9 mouse cellular contexts compared by ENCODE assay signal in genomic region chr1:59409585-59410160, GRCm38 (mm10).
A peak's percentile ranks its signal among the peaks of the same experiment; 100 is the strongest.
DNase-seq lines count a peak whose midpoint lies in the region; ATAC-seq and TF ChIP-seq lines count a peak whose summit lies in the region.
"Had no signal": no experiment of that assay in that cellular context is flagged by ENCODE, and none has a peak within 500 bp of the region (broad histone marks: within the 10 kb centered on the region; RNA-seq: fewer than 3 reads in every experiment).

No protein-coding gene starts in this region.

- TF ChIP-seq POLR2A in MEL (IDR thresholded peaks at IDR 0.05; ENCODE audit: control insufficient read depth in 1 of 2, insufficient read depth in 1 of 2, low read depth in 1 of 2, low read length in 2 of 2, poor library complexity in 1 of 2), result no peak

- 15% methylated on average over 8 of the region's 8 CpGs for WGBS in kidney, embryonic 15.5 days
- 7% methylated on average over 8 of the region's 8 CpGs for WGBS in embryonic facial prominence, embryonic 14.5 days
- 9% methylated on average over 8 of the region's 8 CpGs for WGBS in limb, embryonic 13.5 days
- 58% methylated on average over 8 of the region's 8 CpGs for WGBS in forebrain, embryonic 14.5 days
- WGBS in midbrain, embryonic 16.5 days, result 43% methylated on average over 8 of the region's 8 CpGs

- H3K27ac ChIP-seq in kidney, embryonic 15.5 days, result peak overlapping the region; percentile 58
- no peak overlapping the region for H3K27ac ChIP-seq in MEL (ENCODE audit: control insufficient read depth, low read depth, low read length)
- H3K27ac ChIP-seq in embryonic facial prominence, embryonic 14.5 days (replicated peaks; ENCODE audit: low read depth, low read length), result peak overlapping the region; percentile 42; the same call in 1 of the 2 replicates
- H3K27ac ChIP-seq in limb, embryonic 13.5 days, result peak overlapping the region; percentile 40
- H3K27ac ChIP-seq in forebrain, embryonic 14.5 days (ENCODE audit: low read depth, low read length), result no peak overlapping the region
- H3K27ac ChIP-seq in midbrain, embryonic 16.5 days (ENCODE audit: low read length), result no peak overlapping the region
- H3K27ac ChIP-seq: forebrain, embryonic 12.5 days had no signal

- ATAC-seq in kidney, embryonic 15.5 days (replicated peaks; ENCODE audit: low FRiP score), result 0 out of 2 replicates have a peak, but pooled peaks have one; percentile 22
- ATAC-seq in embryonic facial prominence, embryonic 14.5 days (ENCODE audit: low read depth), result peak; percentile 38; the same call in 1 of the 2 replicates
- ATAC-seq in limb, embryonic 13.5 days (ENCODE audit: low FRiP score, low read depth), result peak; percentile 32; the same call in 1 of the 2 replicates
- no peak for ATAC-seq in forebrain, embryonic 14.5 days
- no peak for ATAC-seq in midbrain, embryonic 16.5 days
- ATAC-seq in granulocyte monocyte progenitor cell, adult 5-6 weeks (replicated peaks; ENCODE audit: poor library complexity, severe bottlenecking), result no peak

- H3K4me1 ChIP-seq in kidney, embryonic 15.5 days, result peaks cover 8% of the 10 kb centered on the region
- H3K4me1 ChIP-seq in MEL (ENCODE audit: control insufficient read depth in 1 of 2, insufficient read depth in 2 of 2, low read length in 2 of 2), result peaks cover 5 to 19% of the 10 kb centered on the region in 2 experiments
- H3K4me1 ChIP-seq in embryonic facial prominence, embryonic 14.5 days (ENCODE audit: control insufficient read depth, insufficient read depth, low read length), result peaks cover 5% of the 10 kb centered on the region
- peaks cover 4% of the 10 kb centered on the region for H3K4me1 ChIP-seq in limb, embryonic 13.5 days
- H3K4me1 ChIP-seq in forebrain, embryonic 14.5 days (ENCODE audit: control insufficient read depth, insufficient read depth, low read length), result 0 out of 2 replicates have a peak, but pooled peaks cover under 1% of the 10 kb centered on the region
- no peaks in the 10 kb centered on the region for H3K4me1 ChIP-seq in midbrain, embryonic 16.5 days (ENCODE audit: control insufficient read depth, insufficient read depth, low read length)

- H3K36me3 ChIP-seq in kidney, embryonic 15.5 days, result no peaks in the 10 kb centered on the region
- peaks cover 0 to 7% of the 10 kb centered on the region in 2 experiments; a peak in 2 of 4 replicates for H3K36me3 ChIP-seq in MEL (ENCODE audit: control insufficient read depth in 1 of 2, insufficient read depth in 2 of 2, low read length in 2 of 2)
- no peaks in the 10 kb centered on the region for H3K36me3 ChIP-seq in embryonic facial prominence, embryonic 14.5 days (ENCODE audit: control insufficient read depth, insufficient read depth, low read length)
- H3K36me3 ChIP-seq in limb, embryonic 13.5 days, result no peaks in the 10 kb centered on the region
- no peaks in the 10 kb centered on the region for H3K36me3 ChIP-seq in forebrain, embryonic 14.5 days (ENCODE audit: control insufficient read depth, insufficient read depth, low read length)
- H3K36me3 ChIP-seq in midbrain, embryonic 16.5 days (ENCODE audit: control insufficient read depth, insufficient read depth, low read length), result no peaks in the 10 kb centered on the region
- H3K36me3 ChIP-seq: forebrain, embryonic 12.5 days had no signal

- no peak for TF ChIP-seq CTCF in MEL (IDR thresholded peaks at IDR 0.05 in 2 of 3, conservative IDR thresholded peaks at IDR 0.05 in 1 of 3; ENCODE audit: control insufficient read depth in 1 of 3, insufficient read depth in 1 of 3, low read depth in 2 of 3, low read length in 3 of 3, poor library complexity in 1 of 3, severe bottlenecking in 1 of 3)

- H3K4me3 ChIP-seq in kidney, embryonic 15.5 days (replicated peaks), result no peak overlapping the region
- H3K4me3 ChIP-seq in MEL (ENCODE audit: control insufficient read depth in 1 of 2, insufficient read depth in 1 of 2, low read depth in 2 of 2, low read length in 2 of 2), result 0 out of 4 replicates have a peak overlapping the region, but pooled peaks of 1 of the 2 experiments have one; percentile 29
- no peak overlapping the region for H3K4me3 ChIP-seq in embryonic facial prominence, embryonic 14.5 days (ENCODE audit: low read depth, low read length)
- H3K4me3 ChIP-seq in limb, embryonic 13.5 days, result no peak overlapping the region
- H3K4me3 ChIP-seq in forebrain, embryonic 14.5 days (ENCODE audit: low read depth, low read length), result no peak overlapping the region
- no peak overlapping the region for H3K4me3 ChIP-seq in midbrain, embryonic 16.5 days (ENCODE audit: low read depth, low read length)
- H3K4me3 ChIP-seq: forebrain, embryonic 12.5 days had no signal

- TF ChIP-seq RAD21 in MEL (IDR thresholded peaks at IDR 0.05; ENCODE audit: low read depth, low read length), result no peak

- H3K4me2 ChIP-seq in kidney, embryonic 15.5 days, result no peak overlapping the region
- no peak overlapping the region for H3K4me2 ChIP-seq in embryonic facial prominence, embryonic 14.5 days (ENCODE audit: low read depth, low read length)
- H3K4me2 ChIP-seq in limb, embryonic 13.5 days (replicated peaks), result no peak overlapping the region
- no peak overlapping the region for H3K4me2 ChIP-seq in forebrain, embryonic 14.5 days (ENCODE audit: low read length)
- H3K4me2 ChIP-seq in midbrain, embryonic 16.5 days (ENCODE audit: low read length), result no peak overlapping the region
- H3K4me2 ChIP-seq: forebrain, embryonic 12.5 days had no signal

- no peak for DNase-seq in kidney, adult 18-20 months
- DNase-seq in MEL (ENCODE audit: low read depth, low spot score), result peak; percentile 53
- DNase-seq in embryonic facial prominence, embryonic 14.5 days (ENCODE audit: low spot score), result peak; percentile 67
- DNase-seq in forebrain, embryonic 14.5 days (ENCODE audit: low spot score), result no peak

- no peaks in the 10 kb centered on the region for H3K27me3 ChIP-seq in kidney, embryonic 15.5 days
- H3K27me3 ChIP-seq in MEL (ENCODE audit: control insufficient read depth in 1 of 2, insufficient read depth in 2 of 2, low read length in 2 of 2), result no peaks in the 10 kb centered on the region; a peak in 1 of 4 replicates
- H3K27me3 ChIP-seq in embryonic facial prominence, embryonic 14.5 days (replicated peaks; ENCODE audit: control insufficient read depth, insufficient read depth, low read length), result no peaks in the 10 kb centered on the region
- no peaks in the 10 kb centered on the region for H3K27me3 ChIP-seq in limb, embryonic 13.5 days
- no peaks in the 10 kb centered on the region for H3K27me3 ChIP-seq in forebrain, embryonic 14.5 days (replicated peaks; ENCODE audit: control insufficient read depth, insufficient read depth, low read length)
- H3K27me3 ChIP-seq in midbrain, embryonic 16.5 days (ENCODE audit: control insufficient read depth, insufficient read depth, low read depth, low read length), result no peaks in the 10 kb centered on the region
- H3K27me3 ChIP-seq: forebrain, embryonic 12.5 days had no signal

- no peaks in the 10 kb centered on the region for H3K79me2 ChIP-seq in MEL (ENCODE audit: control insufficient read depth, insufficient read depth, low read length, poor library complexity)

- H3K9me3 ChIP-seq in kidney, embryonic 15.5 days (replicated peaks), result no peaks in the 10 kb centered on the region
- no peaks in the 10 kb centered on the region for H3K9me3 ChIP-seq in MEL (replicated peaks; ENCODE audit: insufficient read depth, low read length)
- H3K9me3 ChIP-seq in embryonic facial prominence, embryonic 14.5 days (ENCODE audit: control insufficient read depth, low read length), result no peaks in the 10 kb centered on the region
- no peaks in the 10 kb centered on the region for H3K9me3 ChIP-seq in limb, embryonic 13.5 days
- no peaks in the 10 kb centered on the region for H3K9me3 ChIP-seq in forebrain, embryonic 14.5 days (replicated peaks; ENCODE audit: control insufficient read depth, low read length)
- no peaks in the 10 kb centered on the region for H3K9me3 ChIP-seq in midbrain, embryonic 16.5 days (replicated peaks; ENCODE audit: control insufficient read depth, low read length, poor library complexity, severe bottlenecking)
- H3K9me3 ChIP-seq: forebrain, embryonic 12.5 days had no signal

- TF ChIP-seq EP300 in MEL (IDR thresholded peaks at IDR 0.05; ENCODE audit: low read depth in 1 of 2, low read length in 2 of 2), result peak; percentile 16 to 41; a peak in 2 of 4 replicates

- no peak overlapping the region for H3K9ac ChIP-seq in kidney, embryonic 15.5 days
- H3K9ac ChIP-seq in MEL (ENCODE audit: control insufficient read depth, low read depth, low read length, poor library complexity, severe bottlenecking), result no peak overlapping the region
- no peak overlapping the region for H3K9ac ChIP-seq in embryonic facial prominence, embryonic 14.5 days (ENCODE audit: low read depth, low read length)
- no peak overlapping the region for H3K9ac ChIP-seq in limb, embryonic 13.5 days
- H3K9ac ChIP-seq in forebrain, embryonic 14.5 days (ENCODE audit: low read length), result no peak overlapping the region
- no peak overlapping the region for H3K9ac ChIP-seq in midbrain, embryonic 16.5 days (ENCODE audit: low read depth, low read length)
- H3K9ac ChIP-seq: forebrain, embryonic 12.5 days had no signal

TF ChIP-seq in MEL, 35 proteins besides CTCF, POLR2A, EP300 and RAD21:
- no peak for TF ChIP-seq USF2 (IDR thresholded peaks at IDR 0.05; ENCODE audit: borderline replicate concordance in 1 of 2, insufficient read depth in 1 of 2, low read depth in 1 of 2, low read length in 2 of 2)
- TF ChIP-seq MAFK (IDR thresholded peaks at IDR 0.05; ENCODE audit: borderline replicate concordance, low read depth, low read length), result no peak
- no peak for TF ChIP-seq MEF2A (IDR thresholded peaks at IDR 0.05; ENCODE audit: extremely low read depth, insufficient replicate concordance, low read depth, low read length, poor library complexity, severe bottlenecking)
- TF ChIP-seq BHLHE40 (IDR thresholded peaks at IDR 0.05; ENCODE audit: borderline replicate concordance, low read depth, low read length), result peak; percentile 56; the same call in 1 of the 2 replicates
- no peak for TF ChIP-seq TBP (IDR thresholded peaks at IDR 0.05; ENCODE audit: low read depth, low read length)
- TF ChIP-seq CHD1 (IDR thresholded peaks at IDR 0.05; ENCODE audit: low read depth, low read length), result no peak
- no peak for TF ChIP-seq ELF1 (IDR thresholded peaks at IDR 0.05; ENCODE audit: low read depth, low read length)
- TF ChIP-seq ETS1 (IDR thresholded peaks at IDR 0.05; ENCODE audit: low read depth, low read length), result peak; percentile 83
- 0 out of 2 replicates have a peak, but pooled peaks have one; percentile 16 for TF ChIP-seq TCF12 (IDR thresholded peaks at IDR 0.05; ENCODE audit: low read depth, low read length)
TF ChIP-seq in MEL: peak in this region for 3.

Comparison
In these comparisons a context has a peak if more than half of its experiments do, and no peak if none do; other contexts are left out.
1. ATAC-seq: peak in kidney, embryonic 15.5 days (single experiment), embryonic facial prominence, embryonic 14.5 days (single experiment) and limb, embryonic 13.5 days (single experiment); none in forebrain, embryonic 14.5 days (single experiment), midbrain, embryonic 16.5 days (single experiment) and granulocyte monocyte progenitor cell, adult 5-6 weeks (single experiment).
2. H3K27ac ChIP-seq: peak in kidney, embryonic 15.5 days (single experiment), embryonic facial prominence, embryonic 14.5 days (single experiment) and limb, embryonic 13.5 days (single experiment); none in MEL (single experiment), forebrain, embryonic 14.5 days (single experiment) and midbrain, embryonic 16.5 days (single experiment).
3. DNase-seq: peak in MEL (single experiment) and embryonic facial prominence, embryonic 14.5 days (single experiment); none in kidney, adult 18-20 months (single experiment) and forebrain, embryonic 14.5 days (single experiment).